Mouse (Mus musculus): ENCODE measurements around the gene Gpank1.

- TF ChIP-seq CTCF (IDR thresholded peaks at IDR 0.05; ENCODE audit: extremely low read depth, insufficient read depth, insufficient read length, insufficient replicate concordance) (no peak), POLR2A (IDR thresholded peaks at IDR 0.05; ENCODE audit: low read depth, low read length) (no peak)
Observed at GRCm38 (mm10) chr17:35161421-35161820, 40.2 kb downstream of the Gpank1 start.
